Mouse (Mus musculus) cerebellum, adult 11 months (tissue): Measurements from ENCODE around the gene Grip1.

Experiments used
- DNase-seq: peaks from one replicate; pipeline ENCODE4 v3.0.0; 2022

Gene Grip1

DNA sequence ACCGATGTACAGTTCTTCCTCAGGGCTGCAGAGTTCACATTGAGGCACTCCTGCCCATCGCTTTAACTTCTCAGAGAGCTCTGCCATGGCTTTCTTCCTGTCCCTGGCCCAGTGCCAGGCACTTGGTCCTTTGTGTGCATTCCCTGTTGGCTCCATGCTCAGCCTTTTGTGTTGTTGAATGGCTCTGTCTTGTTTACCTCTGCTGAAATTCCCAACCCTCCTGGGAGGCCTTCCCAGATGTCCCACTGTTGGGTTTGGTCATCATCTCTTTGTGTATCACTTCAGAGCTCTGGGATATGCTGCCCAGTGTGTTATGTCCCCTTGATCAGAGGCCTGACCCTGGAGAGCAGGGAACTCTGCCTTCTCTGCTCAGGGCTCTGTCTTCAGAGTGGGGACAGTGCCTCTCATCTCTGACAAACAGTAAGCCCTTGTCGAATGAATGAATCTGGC, 230.8 kb downstream of the Grip1 start:
- no peak for DNase-seq

- DNase-seq, result no peak
Observed at GRCm38 (mm10) chr10:119691358-119692083, 237.9 kb downstream of the Grip1 start.

- no peak for DNase-seq
Observed at GRCm38 (mm10) chr10:119692284-119692890, 238.8 kb downstream of the Grip1 start.

- no peak for DNase-seq
Observed at GRCm38 (mm10) chr10:119693400-119693799, 239.8 kb downstream of the Grip1 start.

- DNase-seq, result no peak
Observed at GRCm38 (mm10) chr10:119697257-119697798, 243.7 kb downstream of the Grip1 start.

DNA sequence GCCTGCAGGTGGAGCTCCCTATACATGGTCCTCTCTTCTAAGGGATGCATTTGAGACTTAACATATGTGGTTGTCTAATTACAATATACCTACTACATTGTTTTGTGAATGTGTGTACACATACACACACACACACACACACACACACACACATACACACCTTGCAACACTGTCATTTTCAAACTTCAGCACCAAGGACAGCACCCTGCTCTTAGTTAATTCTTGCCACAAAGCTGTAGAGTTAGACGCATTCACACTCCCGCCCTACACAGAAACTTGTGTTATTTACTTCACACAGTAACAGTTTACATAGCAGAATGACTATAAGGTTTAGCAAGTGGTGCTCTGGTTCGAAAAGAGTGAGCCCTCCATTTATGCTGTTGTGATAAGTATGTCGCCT, 251.7 kb downstream of the Grip1 start:
- DNase-seq, result no peak

DNA sequence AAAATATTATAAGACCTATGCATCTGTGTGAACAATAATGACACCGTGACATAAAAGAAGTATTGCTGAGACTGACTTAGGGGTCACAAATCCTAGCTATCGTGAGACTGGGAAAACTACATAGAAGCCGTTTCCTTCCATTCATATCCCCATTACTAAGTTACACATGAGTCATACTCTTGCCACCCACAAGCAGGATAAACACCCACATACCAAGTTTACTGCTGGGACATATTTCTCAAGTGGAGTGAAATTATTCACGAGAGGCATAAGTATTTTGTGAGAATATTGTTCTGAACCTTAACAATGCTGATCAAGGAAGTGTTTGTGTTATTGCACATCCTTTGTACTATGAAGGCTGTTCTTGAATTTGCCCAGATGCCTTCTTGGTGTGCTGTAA, 252.7 kb downstream of the Grip1 start:
- DNase-seq, result no peak

- no peak for DNase-seq
Observed at GRCm38 (mm10) chr10:119706983-119707382, 253.4 kb downstream of the Grip1 start.

DNA sequence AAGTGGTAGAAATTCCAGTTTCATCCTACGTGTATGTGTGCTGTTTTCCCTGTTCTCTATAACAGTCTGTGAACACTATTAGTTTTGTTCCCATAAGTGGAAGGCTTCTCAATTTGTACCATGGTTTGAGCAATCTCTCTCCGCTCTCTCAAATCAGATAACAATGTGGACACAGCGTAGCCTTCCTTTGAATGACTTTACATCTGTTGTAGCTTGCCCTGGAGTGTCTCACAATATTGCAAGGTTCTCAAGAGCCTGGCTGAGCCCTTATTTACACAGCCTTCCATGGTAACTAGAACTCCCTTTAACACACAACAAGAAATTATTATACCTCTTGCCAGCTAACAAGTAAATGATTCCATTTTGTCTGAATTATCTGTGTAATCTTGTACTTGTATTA, 268.3 kb downstream of the Grip1 start:
- DNase-seq, result no peak

- DNase-seq, result no peak
Observed at GRCm38 (mm10) chr10:119722471-119722870, 268.8 kb downstream of the Grip1 start.

DNA sequence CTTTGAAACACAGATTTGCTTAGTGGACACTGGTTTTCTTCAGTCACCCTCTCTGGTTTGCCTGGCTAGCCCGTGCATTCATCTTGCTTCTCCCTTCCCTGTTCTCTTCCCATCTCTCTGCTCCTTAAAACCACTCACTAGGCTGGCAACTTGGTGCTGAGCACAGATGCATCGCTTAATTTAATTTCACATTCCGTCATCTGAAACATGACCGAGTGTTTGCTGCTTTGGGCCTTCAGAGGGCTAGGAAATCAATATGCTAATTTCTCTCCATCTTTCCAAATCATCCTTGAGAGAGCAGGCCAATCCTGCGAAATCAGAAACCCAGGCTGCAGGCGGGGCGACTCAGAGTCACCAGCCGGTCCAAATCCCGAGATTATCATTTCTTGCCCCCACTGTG, 270.0 kb downstream of the Grip1 start:
- no peak for DNase-seq

GRCm38 (mm10) chr10:119725363-119725762, 271.7 kb downstream of the Grip1 start:
- DNase-seq, result no peak

GRCm38 (mm10) chr10:119725966-119726365, 272.3 kb downstream of the Grip1 start:
- no peak for DNase-seq

GRCm38 (mm10) chr10:119726921-119727320, 273.3 kb downstream of the Grip1 start:
- DNase-seq, result no peak

DNA sequence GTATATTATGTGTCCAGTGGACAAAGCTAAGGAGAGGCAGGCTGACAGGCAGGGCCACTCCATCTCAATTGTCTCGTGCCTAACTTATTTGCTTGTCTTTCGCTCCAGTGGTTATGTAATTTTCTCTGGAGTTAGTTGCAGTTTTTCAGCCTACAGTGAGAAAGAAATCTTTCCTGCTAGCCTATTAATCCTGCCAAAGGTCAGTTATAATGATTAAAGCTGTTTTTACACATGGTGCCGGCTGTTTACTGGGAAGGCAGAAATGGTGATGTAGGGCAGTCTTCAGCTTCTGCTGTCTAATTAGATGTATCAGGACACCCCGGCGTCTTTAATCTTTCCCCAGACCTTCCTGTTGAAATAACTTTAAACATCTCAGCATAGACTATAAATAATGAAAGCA, 276.6 kb downstream of the Grip1 start:
- DNase-seq, result no peak

DNA sequence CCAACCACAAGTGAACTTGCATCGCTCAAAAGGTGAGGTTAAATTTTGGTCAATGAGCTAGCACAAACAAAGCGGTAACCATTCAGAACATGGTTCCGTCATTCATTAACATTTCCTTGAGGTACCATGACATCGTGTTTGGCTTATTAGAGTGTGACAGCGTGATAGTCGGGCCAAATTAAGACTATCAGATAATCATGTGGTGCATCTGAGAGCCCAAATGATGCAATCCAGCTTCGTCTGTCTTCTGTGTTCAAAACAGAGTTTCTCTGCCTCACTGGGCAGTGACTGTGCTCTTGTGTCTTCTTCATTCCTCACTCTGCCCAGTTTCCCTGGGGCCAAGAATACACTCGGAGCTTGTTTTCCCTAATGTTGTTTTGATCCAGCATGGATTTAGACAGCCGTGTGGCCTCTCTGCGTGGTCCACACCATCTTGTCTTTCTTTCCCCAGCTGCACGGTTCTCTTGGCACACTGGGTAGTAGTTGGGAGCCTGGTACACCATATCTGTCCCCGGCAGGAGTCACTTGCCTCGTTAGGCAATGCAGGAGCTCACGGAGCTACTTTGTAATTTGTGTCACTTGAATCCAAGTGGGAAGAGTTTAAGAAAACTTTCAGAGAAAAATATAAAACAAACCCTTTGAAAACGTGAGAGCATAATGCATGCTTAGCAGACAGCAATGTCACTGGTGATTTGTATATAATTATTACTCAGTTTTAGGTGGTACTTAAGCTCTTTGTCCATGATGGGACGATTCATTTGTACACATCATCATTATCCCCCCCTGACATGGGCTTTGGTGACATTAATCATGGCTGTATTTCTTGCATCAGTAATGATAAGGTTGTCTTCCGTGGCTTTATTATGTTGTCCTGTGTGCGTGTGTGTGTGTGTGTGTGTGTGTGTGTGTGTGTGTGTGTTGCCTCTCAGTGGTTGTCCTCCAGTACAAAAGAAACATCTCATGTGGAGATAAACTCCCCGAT, 281.7 kb downstream of the Grip1 start:
- DNase-seq, result no peak

DNA sequence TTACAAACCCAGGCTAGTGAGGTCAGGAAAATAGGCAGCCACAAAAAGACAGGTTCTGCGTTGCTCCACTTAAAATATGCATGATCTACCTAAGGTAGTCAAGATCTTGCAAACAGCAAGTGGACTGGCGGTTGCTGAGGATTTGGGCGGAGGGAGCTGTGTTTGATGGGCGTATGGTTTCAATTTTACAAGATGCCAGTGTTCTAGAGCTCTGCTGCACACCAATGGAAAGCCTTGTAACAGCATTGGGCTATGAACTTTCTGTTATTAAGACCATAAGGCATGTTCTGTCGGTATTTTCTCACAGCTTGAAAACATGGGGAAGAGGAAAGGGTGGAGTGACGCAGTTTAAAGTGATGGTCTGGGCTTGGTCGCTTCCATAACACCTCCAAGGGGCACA, 285.8 kb downstream of the Grip1 start:
- no peak for DNase-seq

GRCm38 (mm10) chr10:119742722-119743121, 289.1 kb downstream of the Grip1 start:
- DNase-seq, result no peak

DNA sequence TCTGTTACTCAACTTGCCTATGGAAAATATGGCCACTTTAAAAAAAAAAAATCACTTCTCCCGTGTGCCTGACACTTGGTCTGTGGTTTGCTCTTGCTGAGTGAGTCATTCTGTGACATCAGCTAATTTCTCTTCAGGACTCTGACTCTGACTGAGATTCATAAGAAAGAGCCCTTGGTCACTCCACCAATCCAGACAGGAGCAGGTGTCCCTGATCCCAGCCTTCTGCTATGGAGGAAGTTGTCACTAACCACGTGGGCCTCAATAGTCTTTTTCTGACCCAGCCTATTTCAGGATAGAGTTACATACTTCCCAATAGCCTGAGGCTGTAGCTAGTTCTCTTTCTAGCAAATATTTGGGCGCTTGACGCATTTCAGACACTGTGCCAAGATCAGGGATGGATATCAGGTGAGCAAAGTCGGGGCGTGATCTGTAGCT, 298.8 kb downstream of the Grip1 start:
- DNase-seq, result no peak

DNA sequence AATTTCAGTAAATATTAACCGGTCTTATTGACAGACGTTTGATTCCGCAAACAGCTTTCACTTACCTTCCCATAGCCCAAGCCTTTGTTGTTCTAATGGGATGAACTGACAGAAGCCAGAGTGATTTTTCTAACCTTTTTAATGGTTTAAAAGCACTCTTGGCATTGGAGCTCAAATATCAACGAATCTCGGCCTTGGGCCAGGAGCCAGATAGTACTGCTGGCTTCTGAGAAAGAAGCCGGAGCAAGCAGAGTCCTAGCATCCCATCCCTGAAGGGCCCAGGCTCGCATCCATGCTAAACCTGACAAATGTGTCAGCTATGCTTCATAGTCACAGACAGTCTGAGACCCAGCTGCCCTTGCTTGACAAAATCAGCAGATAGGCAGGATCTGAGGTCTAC, 302.6 kb downstream of the Grip1 start:
- DNase-seq, result no peak

DNA sequence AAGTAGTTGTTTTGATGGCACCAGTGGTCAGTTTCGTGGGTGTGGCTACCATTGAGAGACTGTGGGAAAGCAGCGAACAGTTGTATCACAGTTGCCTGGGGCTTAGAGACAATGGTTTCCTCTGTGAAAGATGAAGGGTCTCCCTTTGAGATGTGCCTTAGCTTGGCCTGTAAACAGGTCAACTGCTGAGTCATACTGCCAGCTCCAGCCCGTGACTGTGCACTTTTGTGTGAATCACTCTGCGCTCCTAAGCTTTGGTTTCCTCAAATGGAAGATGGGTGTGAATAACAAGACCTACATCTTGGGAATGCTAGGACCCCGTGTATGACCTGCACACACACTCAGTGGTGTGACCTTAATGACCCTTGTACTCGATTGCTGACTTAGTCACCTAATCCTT, 303.6 kb downstream of the Grip1 start:
- DNase-seq, result no peak

- no peak for DNase-seq
Observed at GRCm38 (mm10) chr10:119761451-119762367, 308.1 kb downstream of the Grip1 start.
